Mouse (Mus musculus): ENCODE data around the gene Coasy. TPM values are rescaled to one million over a fixed set of nuclear protein-coding genes. Genes with fewer than 3 reads are reported as not detected.
"Not testable (repeated sequence)": the region's sequence is repeated elsewhere in the genome, so short reads cannot be mapped to it uniquely, and the experiment has no call there.

The Coasy gene
- polyA plus RNA-seq, 1 experiment, result 154 TPM

- under 1% methylated on average over 39 of the region's 39 CpGs for WGBS
- Histone ChIP-seq H3K27me3 (replicated peaks; ENCODE audit: control insufficient read depth, insufficient read depth, low read length) (no peaks in the 10 kb centered on the region), H3K4me3 (ENCODE audit: insufficient read depth, low read depth, low read length) (peak overlapping the region; percentile 72), H3K36me3 (ENCODE audit: control insufficient read depth, insufficient read depth, low read length) (no peaks in the 10 kb centered on the region), H3K4me1 (ENCODE audit: control insufficient read depth, insufficient read depth, low read length) (peaks cover 8% of the 10 kb centered on the region; the same call in 1 of the 2 replicates), H3K27ac (ENCODE audit: insufficient read depth, low read depth, low read length) (peak overlapping the region; percentile 57)
- TF ChIP-seq POLR2A (IDR thresholded peaks at IDR 0.05; ENCODE audit: low read depth, low read length) (no peak), CTCF (conservative IDR thresholded peaks at IDR 0.05; ENCODE audit: insufficient read depth, insufficient read length, low read depth, low read length) (no peak)
- no peak for DNase-seq
Observed at GRCm38 (mm10) chr11:101119131-101119760, 36.9 kb downstream of the Coasy start.

- Histone ChIP-seq H3K27me3 (replicated peaks; ENCODE audit: control insufficient read depth, insufficient read depth, low read length) (no peaks in the 10 kb centered on the region), H3K36me3 (ENCODE audit: control insufficient read depth, insufficient read depth, low read length) (no peaks in the 10 kb centered on the region), H3K27ac (ENCODE audit: insufficient read depth, low read depth, low read length) (peak within 1 kb of the TSS; percentile 65), H3K4me3 (ENCODE audit: insufficient read depth, low read depth, low read length) (peak within 1 kb of the TSS; percentile 75), H3K4me1 (ENCODE audit: control insufficient read depth, insufficient read depth, low read length) (peaks cover 8% of the 10 kb centered on the region; the same call in 1 of the 2 replicates)
- TF ChIP-seq CTCF (conservative IDR thresholded peaks at IDR 0.05; ENCODE audit: insufficient read depth, insufficient read length, low read depth, low read length) (0 out of 2 replicates have a peak, but pooled peaks have one; percentile 11), POLR2A (IDR thresholded peaks at IDR 0.05; ENCODE audit: low read depth, low read length) (peak; percentile 88)
- DNase-seq, result peak; percentile 99
- under 1% methylated on average over 61 of the region's 61 CpGs for WGBS
Observed at GRCm38 (mm10) chr11:101119761-101120544, 37.6 kb downstream of the Coasy start, which contains the start of the genes Retreg3 and Tubg1. TSS of gene Retreg3 (minus strand) at chr11:101119893. TSS of gene Tubg1 (plus strand) at chr11:101119938.

GRCm38 (mm10) chr11:101120545-101121188 is 38.3 kb downstream of the Coasy start:
- 21% methylated on average over 19 of the region's 19 CpGs for whole genome bisulfite sequencing
- Histone ChIP-seq H3K27me3 (replicated peaks; ENCODE audit: control insufficient read depth, insufficient read depth, low read length) (no peaks in the 10 kb centered on the region), H3K27ac (ENCODE audit: insufficient read depth, low read depth, low read length) (peak overlapping the region; percentile 65), H3K4me3 (ENCODE audit: insufficient read depth, low read depth, low read length) (peak overlapping the region; percentile 75), H3K4me1 (ENCODE audit: control insufficient read depth, insufficient read depth, low read length) (peaks cover 8% of the 10 kb centered on the region; the same call in 1 of the 2 replicates), H3K36me3 (ENCODE audit: control insufficient read depth, insufficient read depth, low read length) (no peaks in the 10 kb centered on the region)
- TF ChIP-seq CTCF (conservative IDR thresholded peaks at IDR 0.05; ENCODE audit: insufficient read depth, insufficient read length, low read depth, low read length), result no peak
- no peak for TF ChIP-seq POLR2A (IDR thresholded peaks at IDR 0.05; ENCODE audit: low read depth, low read length)
- no peak for DNase-seq

- not testable (repeated sequence) for H3K27ac ChIP-seq (ENCODE audit: insufficient read depth, low read depth, low read length); DNase-seq; H3K4me1 ChIP-seq (ENCODE audit: control insufficient read depth, insufficient read depth, low read length); H3K36me3 ChIP-seq (ENCODE audit: control insufficient read depth, insufficient read depth, low read length); H3K4me3 ChIP-seq (ENCODE audit: insufficient read depth, low read depth, low read length); H3K27me3 ChIP-seq (replicated peaks; ENCODE audit: control insufficient read depth, insufficient read depth, low read length)
- WGBS, result 95% methylated on average over 8 of the region's 8 CpGs
Observed at GRCm38 (mm10) chr11:101124494-101124893, 42.1 kb downstream of the Coasy start.

- H3K27me3 ChIP-seq (replicated peaks; ENCODE audit: control insufficient read depth, insufficient read depth, low read length); H3K27ac ChIP-seq (ENCODE audit: insufficient read depth, low read depth, low read length); H3K4me1 ChIP-seq (ENCODE audit: control insufficient read depth, insufficient read depth, low read length); H3K4me3 ChIP-seq (ENCODE audit: insufficient read depth, low read depth, low read length); H3K36me3 ChIP-seq (ENCODE audit: control insufficient read depth, insufficient read depth, low read length); DNase-seq: not testable (repeated sequence)
- WGBS, result 93% methylated on average over 9 of the region's 9 CpGs
Observed at GRCm38 (mm10) chr11:101125008-101125407, 42.6 kb downstream of the Coasy start.

GRCm38 (mm10) chr11:101127075-101127474 is 44.7 kb downstream of the Coasy start:
- Histone ChIP-seq H3K36me3 (ENCODE audit: control insufficient read depth, insufficient read depth, low read length) (no peaks in the 10 kb centered on the region), H3K4me3 (ENCODE audit: insufficient read depth, low read depth, low read length) (no peak overlapping the region), H3K27ac (ENCODE audit: insufficient read depth, low read depth, low read length) (no peak overlapping the region), H3K27me3 (replicated peaks; ENCODE audit: control insufficient read depth, insufficient read depth, low read length) (no peaks in the 10 kb centered on the region), H3K4me1 (ENCODE audit: control insufficient read depth, insufficient read depth, low read length) (no peaks in the 10 kb centered on the region)
- TF ChIP-seq CTCF (conservative IDR thresholded peaks at IDR 0.05; ENCODE audit: insufficient read depth, insufficient read length, low read depth, low read length), result peak; percentile 23; the same call in 1 of the 2 replicates
- TF ChIP-seq POLR2A (IDR thresholded peaks at IDR 0.05; ENCODE audit: low read depth, low read length), result no peak
- DNase-seq, result no peak
- WGBS, result 100% methylated on average over 1 of the region's 1 CpGs

GRCm38 (mm10) chr11:101128996-101129577 is 46.7 kb downstream of the Coasy start:
- no peak for TF ChIP-seq POLR2A (IDR thresholded peaks at IDR 0.05; ENCODE audit: low read depth, low read length)
- TF ChIP-seq CTCF (conservative IDR thresholded peaks at IDR 0.05; ENCODE audit: insufficient read depth, insufficient read length, low read depth, low read length), result no peak
- no peak for DNase-seq
- Histone ChIP-seq H3K4me1 (ENCODE audit: control insufficient read depth, insufficient read depth, low read length) (no peaks in the 10 kb centered on the region), H3K4me3 (ENCODE audit: insufficient read depth, low read depth, low read length) (no peak overlapping the region), H3K27ac (ENCODE audit: insufficient read depth, low read depth, low read length) (no peak overlapping the region), H3K36me3 (ENCODE audit: control insufficient read depth, insufficient read depth, low read length) (no peaks in the 10 kb centered on the region), H3K27me3 (replicated peaks; ENCODE audit: control insufficient read depth, insufficient read depth, low read length) (no peaks in the 10 kb centered on the region)
- WGBS, result 79% methylated on average over 11 of the region's 11 CpGs

Measured in kidney, adult 2 months (tissue).